Mouse (Mus musculus): ENCODE data around the gene Pfn3.

DNA sequence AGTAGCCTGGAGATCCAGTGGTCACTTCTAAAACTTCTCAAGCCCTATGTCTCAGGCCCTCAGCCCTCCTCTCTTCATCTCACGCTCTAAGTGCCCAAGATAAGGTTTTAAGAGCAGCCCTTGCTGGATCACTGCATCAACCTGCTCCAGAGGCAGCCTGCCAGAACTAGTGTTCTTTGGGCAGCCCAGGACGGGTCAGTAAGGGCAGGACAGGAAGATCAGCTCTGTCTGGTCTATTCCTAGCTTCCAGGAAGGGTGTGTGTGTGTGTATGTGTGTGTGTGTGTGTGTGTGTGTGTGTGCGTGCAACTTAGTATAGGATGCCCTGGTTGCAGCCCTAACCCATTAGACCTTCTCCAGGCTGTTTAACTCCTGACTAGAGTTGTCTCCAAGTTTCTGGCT lies 44.8 kb downstream of the Pfn3 start:
- TF ChIP-seq CTCF (IDR thresholded peaks at IDR 0.05; ENCODE audit: low read depth) (no peak), EP300 (IDR thresholded peaks at IDR 0.05; ENCODE audit: low read depth) (no peak)

Data from liver, embryonic 14.5 days (tissue).